Mouse (Mus musculus) thymus, adult 2 months (tissue): ENCODE data around the gene Slc18a3. TPM values are rescaled to one million over a fixed set of nuclear protein-coding genes. Genes with fewer than 3 reads are reported as not detected.

Experiments used
- DNase-seq: peaks from one replicate; pipeline ENCODE4 v3.0.0; 2021
- H3K27ac ChIP-seq: fragments of 200-500 bp; 2 replicates; pipeline ENCODE4 v1.5.1; 2012; ENCODE audit warnings: low read length, control low read depth; ENCODE audit not compliant: control insufficient read depth, insufficient read depth
- H3K27me3 ChIP-seq: fragments of 200-500 bp; 2 replicates; pipeline ENCODE4 v1.6.1; 2012; ENCODE audit warnings: mild to moderate bottlenecking, low read length, moderate library complexity, mixed read lengths; ENCODE audit not compliant: control insufficient read depth, insufficient read depth
- H3K36me3 ChIP-seq: fragments of 200-500 bp; 2 replicates; pipeline ENCODE4 v1.6.1; 2012; ENCODE audit warnings: mild to moderate bottlenecking, low read length, moderate library complexity; ENCODE audit not compliant: control insufficient read depth, insufficient read depth
- H3K4me1 ChIP-seq: fragments of 200-500 bp; replicated peaks from 2 replicates; pipeline ENCODE4 v1.6.1; 2012; ENCODE audit warnings: low read length; ENCODE audit not compliant: control insufficient read depth, insufficient read depth
- H3K4me3 ChIP-seq: fragments of 200-500 bp; 2 replicates; pipeline ENCODE4 v1.5.1; 2012; ENCODE audit warnings: mild to moderate bottlenecking, low read length, control low read depth, moderate library complexity; ENCODE audit not compliant: control insufficient read depth, insufficient read depth
- CTCF ChIP-seq: fragments of 200-500 bp; IDR thresholded peaks from 2 replicates; pipeline ENCODE4 v1.5.1; 2012; ENCODE audit warnings: mild to moderate bottlenecking, control low read depth, low read length, moderate library complexity, borderline replicate concordance; ENCODE audit not compliant: control insufficient read depth, poor library complexity, insufficient read depth; ENCODE audit errors: extremely low read depth
- POLR2A ChIP-seq: fragments of 200-500 bp; IDR thresholded peaks from 2 replicates; pipeline ENCODE4 v1.6.1; 2012; ENCODE audit warnings: mild to moderate bottlenecking, low read length, control low read depth, moderate library complexity; ENCODE audit not compliant: control insufficient read depth, poor library complexity, insufficient read depth; ENCODE audit errors: extremely low read depth
- WGBS: fragments of 180-500 bp; shearing (Covaris S2); methylation state at CpG from one replicate; pipeline ENCODE4 v1.1.7; 2018; 5-methylcytosine and 5-hydroxymethylcytosine counted together
- polyA plus RNA-seq: library from polyadenylated mRNA; depleted of rRNA; stranded (reverse); fragments of >200 nt; gene quantifications from 2 replicates; pipeline ENCODE4 v1.2.3, GENCODE M21; 2012; rRNA removed

Slc18a3 gene
- polyA plus RNA-seq, 1 experiment, result 0.16 TPM

GRCm38 (mm10) chr14:32423946-32424345 lies 40.7 kb downstream of the Slc18a3 start:
- Histone ChIP-seq H3K36me3 (no peaks in the 10 kb centered on the region), H3K27me3 (no peaks in the 10 kb centered on the region), H3K27ac (no peak overlapping the region), H3K4me3 (no peak overlapping the region), H3K4me1 (no peaks in the 10 kb centered on the region)
- DNase-seq, result no peak
- WGBS, result 94% methylated on average over 7 of the region's 7 CpGs
- TF ChIP-seq CTCF (no peak), POLR2A (no peak)

GRCm38 (mm10) chr14:32418747-32419146 lies 45.9 kb downstream of the Slc18a3 start:
- 91% methylated on average over 11 of the region's 11 CpGs for WGBS
- no peaks in the 10 kb centered on the region for H3K36me3 ChIP-seq
- H3K4me1 ChIP-seq, result no peaks in the 10 kb centered on the region
- H3K4me3 ChIP-seq, result no peak overlapping the region
- H3K27ac ChIP-seq, result no peak overlapping the region
- no peak for TF ChIP-seq POLR2A
- TF ChIP-seq CTCF, result no peak
- H3K27me3 ChIP-seq, result no peaks in the 10 kb centered on the region
- DNase-seq, result no peak

Other genes with a start within 250 kb of the Slc18a3 start
- 1.4 and 6.6 TPM in 2 replicates for gene Ogdhl, start 142.8 kb downstream of the Slc18a3 start, polyA plus RNA-seq
- gene 1700024G13Rik, start 76.5 kb downstream of the Slc18a3 start, polyA plus RNA-seq, result not detected in 2 replicates
- gene Chat, start 1.1 kb upstream of the Slc18a3 start, polyA plus RNA-seq, result 0.37 and 0.67 TPM in 2 replicates
- gene Ercc6, start 48.7 kb upstream of the Slc18a3 start, polyA plus RNA-seq, result 9.4 and 12.1 TPM in 2 replicates
- 0.08 TPM in 1 of 2 replicates, not detected in the other for gene Prrxl1, start 134.6 kb upstream of the Slc18a3 start, polyA plus RNA-seq
- 0.31 and 0.81 TPM in 2 replicates for gene 3425401B19Rik, start 220.4 kb upstream of the Slc18a3 start, polyA plus RNA-seq